Mouse (Mus musculus) liver, embryonic 14.5 days (tissue): ENCODE measurements at regions not wholly inside any gene's neighbourhood (a gene's known extent, or its start where the extent isn't known, plus 50 kb on each side); places are given as distances from the start of the nearest gene placed in this dataset.
A peak's percentile ranks its signal among the peaks of the same experiment; 100 is the strongest.

Experiments used
- ATAC-seq: fragments of 200-750 bp; cut with Nextera tagmentation; 2 replicates; pipeline ENCODE4 v1.8.0; 2017; ENCODE audit warnings: moderate number of reproducible peaks, mild to moderate bottlenecking, moderate library complexity; ENCODE audit not compliant: insufficient read depth
- DNase-seq, 3 experiments: peaks; one replicate each; pipeline ENCODE4 v3.0.0-alpha.2; 2012 to 2013; ENCODE audit warnings: low read depth in 3 of 3, low spot score in 3 of 3
- H3K27ac ChIP-seq: fragments of 300-500 bp; sonication (generic); 2 replicates; pipeline ENCODE4 v1.5.1; 2014; ENCODE audit warnings: moderate library complexity, mild to moderate bottlenecking, control low read depth, inconsistent platforms
- H3K27me3 ChIP-seq: fragments of 300-500 bp; sonication (generic); 2 replicates; pipeline ENCODE4 v1.6.1; 2014; ENCODE audit warnings: mild to moderate bottlenecking, low read length, moderate library complexity; ENCODE audit not compliant: control insufficient read depth, insufficient read depth
- H3K36me3 ChIP-seq: fragments of 300-500 bp; sonication (generic); replicated peaks from 2 replicates; pipeline ENCODE4 v1.6.1; 2014; ENCODE audit warnings: low read depth; ENCODE audit not compliant: control insufficient read depth, insufficient read depth
- H3K4me1 ChIP-seq, 2 experiments: fragments of 200-500 bp in 1 of 2; fragments of 300-500 bp in 1 of 2; sonication (generic) in 1 of 2; replicated peaks; 2 replicates each; pipeline ENCODE4 v1.6.1; 2012 to 2014; ENCODE audit warnings: antibody characterized with exemption in 1 of 2, inconsistent platforms in 1 of 2, low read length in 1 of 2; ENCODE audit not compliant: control insufficient read depth in 2 of 2, insufficient read depth in 2 of 2
- H3K4me2 ChIP-seq: fragments of 300-500 bp; sonication (generic); 2 replicates; pipeline ENCODE4 v1.6.1; 2014; ENCODE audit warnings: low read depth, mild to moderate bottlenecking, control low read depth, moderate library complexity
- H3K4me3 ChIP-seq, 2 experiments: fragments of 200-500 bp in 1 of 2; fragments of 300-500 bp in 1 of 2; sonication (generic) in 1 of 2; 2 replicates each; pipeline ENCODE4 v1.5.1; 2012 to 2014; ENCODE audit warnings: low read depth in 2 of 2, low read length in 2 of 2, mild to moderate bottlenecking in 2 of 2, control low read depth in 1 of 2, inconsistent platforms in 1 of 2, moderate library complexity in 1 of 2; ENCODE audit not compliant: insufficient read depth in 1 of 2
- H3K9ac ChIP-seq: fragments of 300-500 bp; sonication (generic); replicated peaks from 2 replicates; pipeline ENCODE4 v1.6.1; 2014; ENCODE audit warnings: mild to moderate bottlenecking, control low read depth, moderate library complexity
- H3K9me3 ChIP-seq: fragments of 300-500 bp; sonication (generic); 2 replicates; pipeline ENCODE4 v1.6.1; 2016; ENCODE audit warnings: low read length, mixed read lengths; ENCODE audit not compliant: control insufficient read depth
- CTCF ChIP-seq: IDR thresholded peaks from 2 replicates; pipeline ENCODE4 v1.5.1; 2016; ENCODE audit warnings: antibody characterized with exemption, low read depth, control low read depth
- EP300 ChIP-seq: IDR thresholded peaks from 2 replicates; pipeline ENCODE4 v1.6.1; 2016; ENCODE audit warnings: antibody characterized with exemption, low read depth
- WGBS: fragments of 180-500 bp; shearing (Covaris S2); extraction: QIAGEN DNeasy Blood & Tissue Kit; methylation state at CpG from one replicate; pipeline ENCODE4 v1.1.7; 2014; ENCODE audit not compliant: insufficient replicate concordance; 5-methylcytosine and 5-hydroxymethylcytosine counted together

GRCm38 (mm10) chr1:130309746-130310145 is 113.1 kb downstream of the Cd55b start:
- Histone ChIP-seq H3K9me3 (no peaks in the 10 kb centered on the region), H3K27me3 (no peaks in the 10 kb centered on the region), H3K27ac (no peak overlapping the region), H3K4me3 (no peak overlapping the region), H3K36me3 (no peaks in the 10 kb centered on the region), H3K9ac (no peak overlapping the region), H3K4me2 (no peak overlapping the region), H3K4me1 (no peaks in the 10 kb centered on the region)
- ATAC-seq (no peak), DNase-seq (no peak)
- no peak for TF ChIP-seq CTCF
- no peak for TF ChIP-seq EP300
- WGBS: 58% methylated on average over 2 of the region's 2 CpGs

DNA sequence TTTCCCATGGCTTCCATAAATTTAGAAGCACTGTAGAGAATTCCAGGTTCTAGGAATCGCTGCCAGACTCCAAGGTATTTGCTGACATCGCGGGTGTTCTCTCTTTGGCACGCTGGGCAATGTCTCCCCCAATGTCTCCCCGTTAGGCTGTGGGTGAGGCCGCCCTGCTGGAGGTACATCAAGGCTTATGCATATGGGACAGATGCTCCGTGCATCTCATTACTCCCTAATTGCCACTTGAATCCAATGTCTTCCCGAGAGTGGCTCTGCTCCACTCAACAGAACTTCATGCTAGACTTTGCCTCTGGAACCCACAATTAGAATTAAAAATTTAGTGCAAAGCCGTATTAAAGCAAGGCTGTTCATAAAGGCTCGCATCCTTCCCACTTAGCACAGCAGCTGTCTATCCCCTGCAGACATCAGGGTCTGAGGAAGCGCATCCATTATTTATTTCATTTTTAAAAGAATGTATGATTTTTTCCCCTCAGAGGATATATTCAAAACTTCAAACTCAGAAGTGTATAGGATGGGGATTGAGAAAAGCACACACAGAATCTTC is 120.9 kb downstream of the Cd55b start:
- no peak for ATAC-seq
- no peaks in the 10 kb centered on the region for H3K36me3 ChIP-seq
- peaks cover 8 to 22% of the 10 kb centered on the region in 2 experiments for H3K4me1 ChIP-seq
- TF ChIP-seq EP300: no peak
- no peak for TF ChIP-seq CTCF
- no peaks in the 10 kb centered on the region for H3K27me3 ChIP-seq
- no peak overlapping the region for H3K27ac ChIP-seq
- DNase-seq: no peak
- H3K9ac ChIP-seq: no peak overlapping the region
- H3K4me2 ChIP-seq: no peak overlapping the region
- 67% methylated on average over 11 of the region's 11 CpGs for WGBS
- no peaks in the 10 kb centered on the region for H3K9me3 ChIP-seq
- no peak overlapping the region for H3K4me3 ChIP-seq

DNA sequence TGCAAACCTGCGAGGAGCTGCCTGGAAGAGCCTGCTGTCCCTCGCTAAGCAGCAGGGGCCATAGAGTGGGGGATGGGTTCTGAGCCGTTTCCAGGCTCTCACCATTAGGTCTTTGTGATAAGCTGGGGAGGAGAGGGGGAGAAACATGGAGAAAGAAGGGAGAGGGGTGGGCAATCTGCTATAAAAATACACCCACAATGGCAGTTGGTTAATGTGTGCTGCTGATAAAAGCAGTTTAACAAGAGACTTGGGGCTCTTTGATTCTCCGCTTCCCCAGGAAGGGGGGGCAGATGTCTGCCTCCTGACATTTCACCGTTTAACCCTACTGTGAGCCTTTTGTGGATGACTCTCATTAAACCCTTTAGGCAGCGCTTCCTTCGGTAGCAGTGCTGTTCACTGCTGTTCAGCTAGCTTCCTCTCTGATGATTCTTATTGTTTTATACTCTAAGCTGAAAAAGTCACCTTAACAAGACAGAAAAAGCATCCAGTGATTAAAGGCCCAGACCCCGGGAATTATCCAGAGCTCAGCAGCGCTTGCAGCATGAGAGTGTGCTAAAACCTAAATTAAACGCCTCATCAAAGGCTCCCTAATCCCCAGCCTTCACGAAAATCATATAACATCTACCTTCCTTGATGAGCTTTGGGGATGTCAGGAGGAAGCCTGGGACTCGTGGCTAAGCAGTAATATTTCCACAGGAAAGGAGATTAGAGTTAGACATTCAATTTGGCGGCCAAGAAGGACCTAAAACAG is 122.6 kb downstream of the Cd55b start:
- H3K4me3 ChIP-seq: peak overlapping the region in 1 of 2 experiments; percentile 11; a peak in 1 of 4 replicates
- WGBS: 4% methylated on average over 13 of the region's 13 CpGs
- no peaks in the 10 kb centered on the region for H3K9me3 ChIP-seq
- peaks cover 8 to 22% of the 10 kb centered on the region in 2 experiments for H3K4me1 ChIP-seq
- ATAC-seq (peak; percentile 86), DNase-seq (peak; percentile 42 to 44 (median 43))
- H3K4me2 ChIP-seq: peak overlapping the region; percentile 64
- H3K9ac ChIP-seq: 0 out of 2 replicates have a peak overlapping the region, but pooled peaks have one; percentile 18
- no peaks in the 10 kb centered on the region for H3K27me3 ChIP-seq
- TF ChIP-seq EP300 (peak; percentile 94), CTCF (no peak)
- H3K36me3 ChIP-seq: no peaks in the 10 kb centered on the region
- no peak overlapping the region for H3K27ac ChIP-seq

DNA sequence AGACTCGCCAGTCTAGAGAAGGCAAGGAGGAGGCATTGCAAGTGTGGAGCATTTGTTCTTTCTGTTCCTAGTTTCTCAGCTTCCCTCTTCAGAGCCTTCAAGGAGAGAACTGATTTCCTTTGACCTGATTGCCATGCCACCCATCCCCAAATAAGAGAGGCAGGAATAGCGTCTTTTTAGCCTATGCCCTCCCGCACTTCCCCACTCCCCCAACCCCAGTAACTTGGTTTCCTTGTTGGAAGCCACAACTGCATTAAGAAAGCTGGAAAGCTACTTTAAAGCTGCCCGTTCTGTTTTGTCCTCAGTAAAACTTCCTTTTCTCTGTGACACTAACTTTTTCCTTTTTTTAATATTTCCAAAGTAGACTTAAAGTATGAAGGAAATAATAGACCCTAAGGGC is 123.2 kb downstream of the Cd55b start:
- TF ChIP-seq EP300 (no peak), CTCF (no peak)
- 6% methylated on average over 4 of the region's 4 CpGs for WGBS
- Histone ChIP-seq H3K27ac (no peak overlapping the region), H3K27me3 (no peaks in the 10 kb centered on the region), H3K4me3 (peak overlapping the region in 1 of 2 experiments; percentile 11; a peak in 1 of 4 replicates), H3K4me2 (peak overlapping the region; percentile 64), H3K9ac (peak overlapping the region; percentile 37), H3K36me3 (no peaks in the 10 kb centered on the region), H3K9me3 (no peaks in the 10 kb centered on the region), H3K4me1 (peaks cover 8 to 22% of the 10 kb centered on the region in 2 experiments)
- ATAC-seq (no peak), DNase-seq (no peak)

DNA sequence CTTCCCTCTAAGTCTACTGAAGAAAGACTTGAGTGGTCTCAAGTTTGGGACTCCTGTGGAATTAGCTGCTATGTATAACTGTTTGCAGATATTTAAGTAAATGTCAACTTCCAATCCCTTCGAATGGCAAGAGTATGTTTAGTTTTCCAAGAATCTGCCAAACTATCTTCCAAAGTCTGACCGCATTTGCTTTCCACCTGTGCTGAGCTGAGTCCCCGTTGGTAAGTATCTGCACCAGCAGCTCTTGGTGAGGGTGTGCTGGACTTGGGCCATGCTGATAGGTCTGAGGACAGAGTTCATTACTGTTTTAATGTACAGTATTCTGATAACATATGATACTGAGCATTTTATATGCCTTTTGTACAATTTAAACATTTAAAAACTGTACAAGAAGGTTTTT is 123.7 kb downstream of the Cd55b start:
- no peak overlapping the region for H3K4me2 ChIP-seq
- H3K9ac ChIP-seq: no peak overlapping the region
- H3K4me3 ChIP-seq: no peak overlapping the region
- H3K36me3 ChIP-seq: no peaks in the 10 kb centered on the region
- no peak overlapping the region for H3K27ac ChIP-seq
- ATAC-seq: peak; percentile 70
- H3K27me3 ChIP-seq: no peaks in the 10 kb centered on the region
- no peaks in the 10 kb centered on the region for H3K9me3 ChIP-seq
- DNase-seq: peak in 1 of 3 experiments; percentile 29
- peaks cover 8 to 22% of the 10 kb centered on the region in 2 experiments for H3K4me1 ChIP-seq
- TF ChIP-seq EP300: peak; percentile 65
- TF ChIP-seq CTCF: no peak
- 5% methylated on average over 3 of the region's 3 CpGs for WGBS
